Mouse (Mus musculus): ENCODE results near the gene Fryl.
"Not testable (repeated sequence)": the region's sequence is repeated elsewhere in the genome, so short reads cannot be mapped to it uniquely, and the experiment has no call there.

DNA sequence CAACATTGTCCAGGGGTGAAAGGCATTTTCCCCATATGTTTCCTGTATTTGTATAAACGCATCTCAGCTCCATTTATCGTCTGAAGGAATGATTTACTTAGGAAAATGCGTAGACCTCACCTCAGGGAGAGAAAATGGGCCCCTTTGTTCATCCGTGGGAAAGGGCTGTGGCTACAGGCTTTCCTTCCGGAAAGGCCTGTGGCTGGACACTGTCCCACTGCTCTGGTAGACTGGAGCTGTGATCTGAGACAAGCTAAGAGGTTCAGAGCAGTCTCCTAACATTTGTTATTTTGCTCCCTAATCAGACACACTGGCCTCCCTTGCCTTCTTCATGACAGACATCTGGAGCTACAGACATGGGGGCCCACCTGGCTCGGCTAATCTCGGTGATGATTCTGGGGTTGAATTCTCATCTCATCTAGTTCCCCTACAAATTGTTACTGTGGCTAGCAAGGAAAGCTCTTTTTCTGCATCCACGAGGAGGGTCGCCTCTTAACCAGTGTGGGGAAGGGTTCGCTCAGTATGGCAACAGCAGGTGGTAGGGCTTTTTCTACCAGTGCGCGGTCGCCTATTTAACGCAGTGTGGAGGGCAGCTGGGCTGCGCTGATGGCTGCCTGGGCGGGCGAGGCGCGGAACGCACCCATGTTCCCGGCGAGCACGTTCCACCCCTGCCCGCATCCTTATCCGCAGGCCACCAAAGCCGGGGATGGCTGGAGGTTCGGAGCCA is 243.4 kb downstream of the Fryl start:
- TF ChIP-seq CTCF (conservative IDR thresholded peaks at IDR 0.05; ENCODE audit: insufficient read depth, insufficient read length, low read depth, low read length); POLR2A (IDR thresholded peaks at IDR 0.05; ENCODE audit: low read depth, low read length): not testable (repeated sequence)

Data from kidney, adult 2 months (tissue).